Mouse (Mus musculus): Measurements from ENCODE around the gene Scyl1.

DNA sequence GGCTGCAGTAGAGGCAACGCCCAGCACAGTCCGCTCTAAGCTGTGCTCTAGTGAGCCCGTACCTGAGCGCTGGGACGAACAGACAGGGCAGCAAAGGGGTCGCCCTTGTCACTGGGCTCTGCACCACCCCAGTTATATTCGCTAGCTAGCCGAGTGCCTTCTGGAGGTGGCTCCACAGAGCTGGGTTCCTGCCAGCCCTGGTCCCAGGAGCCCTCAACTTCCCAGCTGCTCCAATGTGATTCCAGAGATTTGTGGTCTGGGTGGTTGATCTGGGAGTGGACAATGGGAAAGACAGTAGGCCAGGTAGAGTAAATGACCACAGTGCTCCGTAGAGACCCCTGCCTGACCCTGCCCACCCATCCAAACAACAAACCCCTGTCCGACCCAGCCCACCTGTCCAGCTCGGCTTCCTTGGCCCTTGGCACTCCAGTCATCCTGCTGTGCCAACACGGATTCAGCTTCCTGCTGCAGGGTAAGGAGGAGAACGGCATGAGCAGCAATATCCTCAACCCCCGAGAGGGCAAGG is 12.3 kb downstream of the Scyl1 start:
- TF ChIP-seq CTCF (IDR thresholded peaks at IDR 0.05; ENCODE audit: extremely low read depth, insufficient read length, insufficient replicate concordance, low read depth, low read length) = no peak
- no peak for TF ChIP-seq POLR2A (IDR thresholded peaks at IDR 0.05; ENCODE audit: low read depth, low read length)

Measured in small intestine, adult 2 months (tissue).